Mouse (Mus musculus) hindbrain, embryonic 15.5 days (tissue): ENCODE measurements around the gene Pcif1. TPM values are rescaled to one million over a fixed set of nuclear protein-coding genes. Genes with fewer than 3 reads are reported as not detected.
"Not testable (repeated sequence)": the region's sequence is repeated elsewhere in the genome, so short reads cannot be mapped to it uniquely, and the experiment has no call there.

Experiments
- ATAC-seq: fragments of 200-750 bp; cut with Nextera tagmentation; 2 replicates; pipeline ENCODE4 v1.8.0; 2017; ENCODE audit warnings: low read depth, moderate number of reproducible peaks, moderate TSS enrichment; ENCODE audit not compliant: low FRiP score
- H3K27ac ChIP-seq: fragments of 300-500 bp; sonication (generic); replicated peaks from 2 replicates; pipeline ENCODE4 v1.5.1; 2015; ENCODE audit warnings: mild to moderate bottlenecking, inconsistent platforms
- H3K27me3 ChIP-seq: fragments of 300-500 bp; sonication (generic); 2 replicates; pipeline ENCODE4 v1.6.1; 2015; ENCODE audit warnings: control low read depth, inconsistent platforms
- H3K36me3 ChIP-seq: fragments of 300-500 bp; sonication (generic); 2 replicates; pipeline ENCODE4 v1.6.1; 2015; ENCODE audit warnings: control low read depth, inconsistent platforms
- H3K4me1 ChIP-seq: fragments of 300-500 bp; sonication (generic); replicated peaks from 2 replicates; pipeline ENCODE4 v1.6.1; 2015; ENCODE audit warnings: control low read depth, inconsistent platforms
- H3K4me2 ChIP-seq: fragments of 300-500 bp; sonication (generic); 2 replicates; pipeline ENCODE4 v1.6.1; 2015; ENCODE audit warnings: moderate library complexity, mild to moderate bottlenecking, inconsistent platforms
- H3K4me3 ChIP-seq: fragments of 300-500 bp; sonication (generic); 2 replicates; pipeline ENCODE4 v1.5.1; 2015; ENCODE audit warnings: mild to moderate bottlenecking, inconsistent platforms
- H3K9ac ChIP-seq: fragments of 300-500 bp; sonication (generic); 2 replicates; pipeline ENCODE4 v1.6.1; 2015; ENCODE audit warnings: inconsistent platforms
- H3K9me3 ChIP-seq: fragments of 300-500 bp; sonication (generic); 2 replicates; pipeline ENCODE4 v1.6.1; 2016; ENCODE audit warnings: control low read depth, inconsistent platforms
- WGBS: fragments of 180-500 bp; shearing (Covaris S2); methylation state at CpG from one replicate; pipeline ENCODE4 v1.1.7; 2015; 5-methylcytosine and 5-hydroxymethylcytosine counted together
- polyA plus RNA-seq: library from polyadenylated mRNA; unstranded; fragments of >200 nt; fragmentation: Nextera tagmentation; extraction: Ambion mirVana; gene quantifications from 2 replicates; pipeline ENCODE4 v1.2.1, GENCODE M21; 2015

The Pcif1 gene
- polyA plus RNA-seq, result 78.5 and 81.7 TPM in 2 replicates

DNA sequence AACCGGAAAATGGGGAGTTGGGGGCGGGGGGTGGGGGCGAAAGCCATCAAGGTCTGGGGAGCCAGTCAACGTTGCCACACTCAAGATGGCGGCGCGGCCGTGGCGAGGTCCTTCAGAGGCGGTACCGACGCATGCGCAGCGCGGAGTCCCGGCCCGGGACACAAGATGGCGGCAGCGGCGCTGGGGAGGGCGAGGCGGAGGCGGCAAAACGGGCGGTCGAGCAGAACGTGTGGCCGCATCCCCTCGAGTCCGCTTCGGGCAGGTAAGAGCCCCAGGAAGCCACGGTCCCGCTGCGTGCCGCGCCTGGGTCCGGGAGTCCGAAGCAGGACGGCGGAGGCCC is at the start of gene Pcif1:
Pcif1 (plus strand) TSS at position 77 of the 340 bp plus-strand sequence.
- peaks cover 4% of the 10 kb centered on the region for H3K36me3 ChIP-seq
- no peaks in the 10 kb centered on the region for H3K27me3 ChIP-seq
- H3K27ac ChIP-seq, result peak within 1 kb of the TSS; percentile 100
- H3K4me2 ChIP-seq, result peak within 1 kb of the TSS; percentile 97
- H3K4me1 ChIP-seq, result peaks cover 29% of the 10 kb centered on the region
- H3K9ac ChIP-seq, result peak within 1 kb of the TSS; percentile 99
- ATAC-seq, result peak; percentile 85
- H3K9me3 ChIP-seq, result no peaks in the 10 kb centered on the region
- peak within 1 kb of the TSS; percentile 84 for H3K4me3 ChIP-seq
- 0% methylated on average over 34 of the region's 40 CpGs for WGBS

GRCm38 (mm10) chr2:164831029-164831428 is 48.1 kb upstream of the Pcif1 start:
- no peak overlapping the region for H3K9ac ChIP-seq
- WGBS, result 85% methylated on average over 10 of the region's 10 CpGs

DNA sequence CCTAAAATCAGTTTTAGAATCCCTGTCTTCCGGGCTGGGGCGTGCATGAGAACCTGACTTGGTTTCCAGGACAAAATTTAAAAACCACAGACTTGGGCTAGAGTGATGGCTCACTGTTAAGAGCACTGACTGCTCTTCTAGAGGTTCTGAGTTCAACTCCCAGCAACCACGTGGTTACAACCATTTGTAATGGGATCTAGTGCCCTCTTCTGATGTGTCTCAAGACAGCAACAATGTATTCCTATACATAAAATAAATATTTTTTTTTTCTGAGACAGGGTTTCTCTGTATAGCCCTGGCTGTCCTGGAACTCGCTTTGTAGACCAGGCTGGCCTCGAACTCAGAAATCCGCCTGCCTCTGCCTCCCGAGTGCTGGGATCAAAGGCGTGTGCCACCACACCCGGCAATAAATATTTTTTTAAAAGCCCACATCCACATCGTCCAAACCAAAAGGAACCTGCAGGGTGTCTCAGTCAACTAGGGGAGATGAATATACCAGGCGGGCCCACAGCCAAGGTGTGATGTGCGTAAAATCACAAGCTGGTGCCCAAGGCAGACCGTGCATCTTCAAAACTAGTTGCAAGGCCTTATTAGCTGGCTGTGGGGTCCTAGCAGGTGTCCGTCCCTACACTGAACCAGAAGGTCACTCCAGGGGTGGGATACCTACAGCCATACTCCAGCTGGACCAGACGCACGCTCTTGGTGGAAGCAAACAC is 46.9 kb upstream of the Pcif1 start:
- no peak for ATAC-seq
- Histone ChIP-seq H3K4me3 (peak overlapping the region; percentile 66), H3K9me3 (no peaks in the 10 kb centered on the region), H3K27me3 (no peaks in the 10 kb centered on the region), H3K4me1 (peaks cover 24% of the 10 kb centered on the region), H3K27ac (peak overlapping the region; percentile 82), H3K4me2 (peak overlapping the region; percentile 99), H3K9ac (peak overlapping the region; percentile 66), H3K36me3 (peaks cover 13% of the 10 kb centered on the region)
- 57% methylated on average over 16 of the region's 16 CpGs for WGBS

More at GRCm38 (mm10) chr2:164831029-164831428, 48.1 kb upstream of the Pcif1 start:
- H3K4me2 ChIP-seq, result no peak overlapping the region
- peaks cover 29% of the 10 kb centered on the region for H3K4me1 ChIP-seq
- H3K9me3 ChIP-seq, result no peaks in the 10 kb centered on the region
- H3K27ac ChIP-seq, result no peak overlapping the region
- H3K27me3 ChIP-seq, result no peaks in the 10 kb centered on the region
- H3K36me3 ChIP-seq, result peaks cover 16% of the 10 kb centered on the region
- no peak overlapping the region for H3K4me3 ChIP-seq
- ATAC-seq, result no peak

DNA sequence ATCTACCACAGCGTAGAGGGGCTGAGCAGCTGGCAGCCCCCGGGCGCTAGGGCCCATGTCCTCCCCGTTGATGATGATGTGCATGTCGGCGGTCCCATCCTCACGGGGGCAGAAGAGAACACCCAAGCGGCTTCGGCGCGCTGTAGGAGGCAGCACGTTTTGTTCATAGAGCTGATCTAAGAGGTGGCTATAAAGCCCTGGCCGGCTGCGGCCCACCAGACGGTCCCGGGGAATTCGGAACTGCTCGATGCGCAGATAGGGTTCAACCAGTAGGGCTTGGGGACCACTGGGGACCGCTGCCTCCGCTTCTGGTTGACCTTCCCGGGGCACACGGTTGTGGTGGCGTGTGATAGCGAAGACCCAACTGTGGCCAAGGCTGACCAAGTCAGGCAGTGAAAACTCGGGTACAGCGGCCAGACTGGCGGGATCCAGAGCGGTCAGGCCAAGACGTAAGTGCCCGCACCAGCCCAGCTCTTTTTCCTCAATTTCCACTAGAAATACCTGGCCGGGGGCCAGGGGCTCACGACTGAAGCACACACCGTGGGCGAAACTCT is 46.3 kb upstream of the Pcif1 start, which contains the start of gene Ctsa:
Ctsa (plus strand) TSS at position 126 of the 554 bp plus-strand sequence.
- H3K27ac ChIP-seq, result peak within 1 kb of the TSS; percentile 82
- peaks cover 10% of the 10 kb centered on the region for H3K36me3 ChIP-seq
- no peaks in the 10 kb centered on the region for H3K9me3 ChIP-seq
- no peaks in the 10 kb centered on the region for H3K27me3 ChIP-seq
- under 1% methylated on average over 35 of the region's 35 CpGs for WGBS
- ATAC-seq, result peak; percentile 72
- peak within 1 kb of the TSS; percentile 99 for H3K4me2 ChIP-seq
- H3K4me1 ChIP-seq, result peaks cover 24% of the 10 kb centered on the region
- H3K4me3 ChIP-seq, result peak within 1 kb of the TSS; percentile 66
- peak within 1 kb of the TSS; percentile 66 for H3K9ac ChIP-seq

DNA sequence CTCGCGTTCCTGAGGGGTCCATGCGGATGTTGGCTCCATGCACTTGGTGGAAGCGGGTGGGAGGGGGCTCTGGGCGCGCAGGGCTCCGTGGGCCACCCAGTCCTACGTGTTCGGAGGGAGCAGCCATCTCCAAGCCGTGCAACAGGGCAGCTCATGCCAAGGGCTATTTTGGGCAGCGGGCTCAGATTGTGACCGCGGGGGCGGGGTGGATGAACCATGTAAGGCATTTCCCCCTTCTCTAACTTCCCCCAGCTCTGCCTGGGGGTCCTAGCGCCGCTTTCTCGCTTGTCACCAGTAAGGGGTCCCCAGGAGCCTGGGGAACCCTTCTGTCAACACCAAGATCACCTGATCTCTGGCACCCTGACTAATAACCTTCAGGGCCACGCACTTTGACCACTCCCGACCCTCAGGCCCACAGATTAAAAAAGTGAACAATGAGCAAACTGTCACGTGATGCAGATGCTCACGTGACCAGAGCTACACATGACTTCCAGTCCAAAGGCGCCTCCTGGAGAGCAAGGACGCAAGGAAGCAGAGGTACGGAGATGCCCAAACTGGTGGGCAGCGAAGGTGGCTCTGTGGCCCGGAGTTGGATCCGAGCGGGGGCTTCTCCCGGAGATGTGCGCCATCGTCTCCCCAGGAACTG is 45.7 kb upstream of the Pcif1 start, which contains the start of gene Neurl2:
Neurl2 (minus strand) TSS at position 143 of the 646 bp plus-strand sequence.
- peaks cover 24% of the 10 kb centered on the region for H3K4me1 ChIP-seq
- peak within 1 kb of the TSS; percentile 66 for H3K4me3 ChIP-seq
- H3K9ac ChIP-seq, result peak within 1 kb of the TSS; percentile 66
- peak within 1 kb of the TSS; percentile 99 for H3K4me2 ChIP-seq
- no peaks in the 10 kb centered on the region for H3K9me3 ChIP-seq
- peak; percentile 72 for ATAC-seq
- H3K36me3 ChIP-seq, result peaks cover 4% of the 10 kb centered on the region
- under 1% methylated on average over 31 of the region's 31 CpGs for WGBS
- no peaks in the 10 kb centered on the region for H3K27me3 ChIP-seq
- peak within 1 kb of the TSS; percentile 82 for H3K27ac ChIP-seq

DNA sequence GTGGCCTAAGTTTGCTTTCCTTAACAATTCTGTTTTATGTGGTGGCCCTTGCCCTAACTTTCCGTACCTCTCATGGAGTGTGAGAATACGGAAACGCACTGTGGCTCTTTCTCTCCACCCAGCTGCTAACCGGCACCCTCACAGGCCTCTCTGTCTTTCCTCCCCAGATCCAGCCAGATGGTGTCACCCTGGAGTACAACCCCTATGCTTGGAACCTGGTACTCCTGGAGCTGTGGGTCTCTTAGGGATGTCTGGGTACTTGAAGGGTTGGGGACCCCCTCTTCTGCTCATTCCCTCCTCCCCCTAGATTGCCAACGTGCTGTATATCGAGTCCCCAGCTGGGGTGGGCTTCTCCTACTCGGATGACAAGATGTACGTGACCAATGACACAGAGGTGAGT is 44.6 kb upstream of the Pcif1 start:
- 0 out of 2 replicates have a peak overlapping the region, but pooled peaks have one; percentile 82 for H3K27ac ChIP-seq
- WGBS, result 41% methylated on average over 8 of the region's 8 CpGs
- ATAC-seq, result 0 out of 2 replicates have a peak, but pooled peaks have one; percentile 28

DNA sequence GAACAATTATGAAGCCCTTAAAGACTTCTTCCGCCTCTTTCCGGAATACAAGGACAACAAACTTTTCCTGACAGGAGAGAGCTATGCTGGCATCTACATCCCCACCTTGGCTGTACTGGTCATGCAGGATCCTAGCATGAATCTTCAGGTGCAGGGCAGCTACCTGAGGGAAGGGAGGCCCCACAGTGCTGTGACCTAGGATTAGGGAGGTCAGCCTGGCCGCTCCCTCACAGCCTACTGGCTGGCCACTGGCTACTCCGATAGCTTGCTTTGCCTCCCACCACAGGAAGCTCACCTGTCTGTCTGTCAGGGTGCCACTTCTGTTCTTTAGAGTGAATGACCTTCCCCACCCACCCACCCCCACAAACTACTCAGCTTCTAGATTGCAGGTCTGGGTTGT is 43.9 kb upstream of the Pcif1 start:
- 93% methylated on average over 4 of the region's 4 CpGs for whole genome bisulfite sequencing
- Histone ChIP-seq H3K4me1 (peaks cover 24% of the 10 kb centered on the region), H3K27ac (no peak overlapping the region), H3K27me3 (no peaks in the 10 kb centered on the region), H3K36me3 (peaks cover 9% of the 10 kb centered on the region), H3K4me2 (peak overlapping the region; percentile 99), H3K9me3 (no peaks in the 10 kb centered on the region), H3K9ac (no peak overlapping the region), H3K4me3 (peak overlapping the region; percentile 66; the same call in 1 of the 2 replicates)
- no peak for ATAC-seq

More for the DNA sequence above, 44.6 kb upstream of the Pcif1 start:
- H3K9ac ChIP-seq, result peak overlapping the region; percentile 66
- peak overlapping the region; percentile 66 for H3K4me3 ChIP-seq
- H3K4me2 ChIP-seq, result peak overlapping the region; percentile 99
- peaks cover 24% of the 10 kb centered on the region for H3K4me1 ChIP-seq
- no peaks in the 10 kb centered on the region for H3K9me3 ChIP-seq
- no peaks in the 10 kb centered on the region for H3K27me3 ChIP-seq
- H3K36me3 ChIP-seq, result peaks cover 6% of the 10 kb centered on the region

GRCm38 (mm10) chr2:164845782-164846181 is 33.3 kb upstream of the Pcif1 start:
- no peak overlapping the region for H3K27ac ChIP-seq
- H3K4me2 ChIP-seq, result no peak overlapping the region
- no peaks in the 10 kb centered on the region for H3K36me3 ChIP-seq
- H3K9ac ChIP-seq, result no peak overlapping the region
- H3K9me3 ChIP-seq, result no peaks in the 10 kb centered on the region
- H3K4me1 ChIP-seq, result no peaks in the 10 kb centered on the region
- WGBS, result 60% methylated on average over 3 of the region's 3 CpGs
- no peak for ATAC-seq
- H3K4me3 ChIP-seq, result no peak overlapping the region
- no peaks in the 10 kb centered on the region for H3K27me3 ChIP-seq

DNA sequence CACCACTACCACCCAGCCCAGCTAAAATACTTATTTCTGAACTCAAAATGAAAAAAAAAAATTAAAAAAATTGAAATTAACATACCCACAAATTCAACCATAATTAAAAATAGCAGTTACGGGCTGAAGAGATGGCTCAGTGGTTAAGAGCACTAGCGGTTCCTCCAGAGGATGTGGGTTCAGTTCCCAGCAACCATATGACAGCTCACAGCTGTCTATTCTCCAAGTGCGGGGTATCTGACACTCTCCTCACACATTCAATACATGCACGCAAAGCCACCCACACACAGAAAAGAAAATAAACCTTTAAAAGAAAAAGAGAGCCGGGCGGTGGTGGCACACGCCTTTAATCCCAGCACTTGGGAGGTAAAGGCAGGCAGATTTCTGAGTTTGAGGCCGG is 29.0 kb upstream of the Pcif1 start:
- no peak for ATAC-seq
- H3K4me1 ChIP-seq, result no peaks in the 10 kb centered on the region
- H3K36me3 ChIP-seq, result no peaks in the 10 kb centered on the region
- 87% methylated on average over 8 of the region's 8 CpGs for WGBS
- H3K9me3 ChIP-seq, result no peaks in the 10 kb centered on the region
- no peak overlapping the region for H3K4me3 ChIP-seq
- H3K4me2 ChIP-seq, result no peak overlapping the region
- no peaks in the 10 kb centered on the region for H3K27me3 ChIP-seq
- no peak overlapping the region for H3K9ac ChIP-seq
- H3K27ac ChIP-seq, result no peak overlapping the region

GRCm38 (mm10) chr2:164855572-164855971 is 23.5 kb upstream of the Pcif1 start:
- not testable (repeated sequence) for ATAC-seq, H3K9me3 ChIP-seq, H3K4me3 ChIP-seq, H3K36me3 ChIP-seq, H3K9ac ChIP-seq, H3K27ac ChIP-seq
- Histone ChIP-seq H3K27me3 (peaks cover 29% of the 10 kb centered on the region), H3K4me2 (peak overlapping the region; percentile 98), H3K4me1 (peaks cover 24% of the 10 kb centered on the region)
- 79% methylated on average over 5 of the region's 5 CpGs for WGBS

GRCm38 (mm10) chr2:164856309-164857100 is 22.6 kb upstream of the Pcif1 start:
- no peaks in the 10 kb centered on the region for H3K9me3 ChIP-seq
- peak overlapping the region; percentile 51 for H3K4me3 ChIP-seq
- H3K4me2 ChIP-seq, result peak overlapping the region; percentile 98
- no peaks in the 10 kb centered on the region for H3K36me3 ChIP-seq
- H3K9ac ChIP-seq, result peak overlapping the region; percentile 32
- peaks cover 26% of the 10 kb centered on the region for H3K4me1 ChIP-seq
- ATAC-seq, result peak; percentile 61; the same call in 1 of the 2 replicates
- WGBS, result under 1% methylated on average over 42 of the region's 42 CpGs
- peaks cover 29% of the 10 kb centered on the region for H3K27me3 ChIP-seq
- peak overlapping the region; percentile 26; the same call in 1 of the 2 replicates for H3K27ac ChIP-seq
